In the genomic region with DNA sequence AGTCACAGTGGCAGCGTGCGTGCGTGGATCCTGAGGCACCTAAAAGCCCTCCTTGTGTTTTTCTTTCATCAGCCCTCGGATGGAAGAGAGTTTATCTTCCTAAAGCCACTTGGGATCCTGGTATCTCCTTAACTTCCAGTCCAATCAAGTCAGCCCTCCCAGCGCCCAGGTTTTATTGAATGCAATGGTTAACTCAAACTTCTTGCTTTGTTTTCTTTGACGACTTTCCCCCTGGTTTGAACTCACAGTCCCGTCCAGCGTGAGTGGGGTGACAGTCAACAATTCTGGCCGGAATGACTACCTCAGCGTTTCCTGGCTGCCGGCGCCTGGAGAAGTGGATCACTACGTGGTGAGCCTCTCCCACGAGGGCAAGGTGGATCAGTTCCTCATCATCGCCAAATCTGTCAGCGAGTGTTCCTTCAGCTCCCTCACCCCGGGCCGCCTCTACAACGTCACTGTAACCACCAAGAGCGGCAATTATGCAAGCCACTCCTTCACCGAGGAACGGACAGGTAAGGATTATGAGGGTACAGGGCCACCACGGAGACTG, we compare ENCODE assay signal across 8 mouse cellular contexts. TPM values are rescaled to one million over a fixed set of nuclear protein-coding genes. Genes with fewer than 3 reads are reported as not detected.
DNase-seq lines count a peak whose midpoint lies in the region; ATAC-seq and TF ChIP-seq lines count a peak whose summit lies in the region.

No protein-coding gene starts in this region.

- no peak for TF ChIP-seq CTCF in thymus, adult 2 months (IDR thresholded peaks at IDR 0.05; ENCODE audit: borderline replicate concordance, control insufficient read depth, extremely low read depth, insufficient read depth, low read length, poor library complexity)

- peak overlapping the region; percentile 78 for H3K4me2 ChIP-seq in heart, embryonic 14.5 days (ENCODE audit: low read length)
- H3K4me2 ChIP-seq in hindbrain, embryonic 15.5 days, result peak overlapping the region; percentile 45
- peak overlapping the region; percentile 44 for H3K4me2 ChIP-seq in midbrain, embryonic 16.5 days (ENCODE audit: low read length)

- peaks cover 14% of the 10 kb centered on the region for H3K36me3 ChIP-seq in heart, embryonic 14.5 days (ENCODE audit: control insufficient read depth, insufficient read depth, low read length)
- H3K36me3 ChIP-seq in hindbrain, embryonic 15.5 days, result no peaks in the 10 kb centered on the region
- no peaks in the 10 kb centered on the region for H3K36me3 ChIP-seq in midbrain, embryonic 16.5 days (ENCODE audit: control insufficient read depth, insufficient read depth, low read length)
- no peaks in the 10 kb centered on the region for H3K36me3 ChIP-seq in thymus, adult 2 months (ENCODE audit: control insufficient read depth, insufficient read depth, low read length)

- ATAC-seq in heart, embryonic 14.5 days (ENCODE audit: insufficient number of reproducible peaks, insufficient read depth, low FRiP score, low read depth), result no peak
- no peak for ATAC-seq in hindbrain, embryonic 15.5 days (ENCODE audit: low FRiP score, low read depth)
- no peak; the same call in 1 of the 2 replicates for ATAC-seq in midbrain, embryonic 16.5 days

- H3K9me3 ChIP-seq in heart, embryonic 14.5 days (ENCODE audit: control insufficient read depth, low read length), result no peaks in the 10 kb centered on the region
- no peaks in the 10 kb centered on the region for H3K9me3 ChIP-seq in hindbrain, embryonic 15.5 days
- no peaks in the 10 kb centered on the region for H3K9me3 ChIP-seq in midbrain, embryonic 16.5 days (replicated peaks; ENCODE audit: control insufficient read depth, low read length, poor library complexity, severe bottlenecking)

- no peaks in the 10 kb centered on the region for H3K27me3 ChIP-seq in heart, embryonic 14.5 days (ENCODE audit: control insufficient read depth, insufficient read depth, low read length)
- no peaks in the 10 kb centered on the region for H3K27me3 ChIP-seq in hindbrain, embryonic 15.5 days
- no peaks in the 10 kb centered on the region for H3K27me3 ChIP-seq in midbrain, embryonic 16.5 days (ENCODE audit: control insufficient read depth, insufficient read depth, low read depth, low read length)
- no peaks in the 10 kb centered on the region; the same call in 1 of the 2 replicates for H3K27me3 ChIP-seq in thymus, adult 2 months (ENCODE audit: control insufficient read depth, insufficient read depth, low read length)

- H3K4me3 ChIP-seq in heart, embryonic 14.5 days (ENCODE audit: control insufficient read depth in 1 of 2, insufficient read depth in 1 of 2, low read depth in 1 of 2, low read length in 2 of 2), result peak overlapping the region; percentile 20 to 32
- peak overlapping the region; percentile 14; the same call in 1 of the 2 replicates for H3K4me3 ChIP-seq in hindbrain, embryonic 15.5 days
- peak overlapping the region; percentile 2; the same call in 1 of the 2 replicates for H3K4me3 ChIP-seq in midbrain, embryonic 16.5 days (ENCODE audit: low read depth, low read length)
- no peak overlapping the region for H3K4me3 ChIP-seq in thymus, adult 2 months (ENCODE audit: control insufficient read depth, insufficient read depth, low read length)

- H3K9ac ChIP-seq in heart, embryonic 14.5 days (ENCODE audit: low read length), result peak overlapping the region; percentile 48
- no peak overlapping the region for H3K9ac ChIP-seq in hindbrain, embryonic 15.5 days
- no peak overlapping the region for H3K9ac ChIP-seq in midbrain, embryonic 16.5 days (ENCODE audit: low read depth, low read length)

- H3K4me1 ChIP-seq in heart, embryonic 14.5 days (ENCODE audit: control insufficient read depth in 2 of 2, insufficient read depth in 2 of 2, low read length in 2 of 2), result peaks cover 0 to 3% of the 10 kb centered on the region in 2 experiments; a peak in 1 of 4 replicates
- H3K4me1 ChIP-seq in hindbrain, embryonic 15.5 days (replicated peaks), result peaks cover 11% of the 10 kb centered on the region
- H3K4me1 ChIP-seq in midbrain, embryonic 16.5 days (ENCODE audit: control insufficient read depth, insufficient read depth, low read length), result peaks cover 7% of the 10 kb centered on the region; the same call in 1 of the 2 replicates
- no peaks in the 10 kb centered on the region for H3K4me1 ChIP-seq in thymus, adult 2 months (replicated peaks; ENCODE audit: control insufficient read depth, insufficient read depth, low read length)

- 17% methylated on average over 23 of the region's 23 CpGs for WGBS in heart, embryonic 14.5 days
- 23% methylated on average over 23 of the region's 23 CpGs for WGBS in hindbrain, embryonic 15.5 days
- WGBS in midbrain, embryonic 16.5 days, result 16% methylated on average over 23 of the region's 23 CpGs
- 81% methylated on average over 23 of the region's 23 CpGs for WGBS in thymus, adult 2 months

- H3K27ac ChIP-seq in heart, embryonic 14.5 days (replicated peaks in 1 of 2; ENCODE audit: control insufficient read depth in 1 of 2, insufficient read depth in 1 of 2, low read depth in 2 of 2, low read length in 2 of 2), result no peak overlapping the region
- H3K27ac ChIP-seq in hindbrain, embryonic 15.5 days (replicated peaks), result no peak overlapping the region
- no peak overlapping the region for H3K27ac ChIP-seq in midbrain, embryonic 16.5 days (ENCODE audit: low read length)
- no peak overlapping the region for H3K27ac ChIP-seq in thymus, adult 2 months (ENCODE audit: control insufficient read depth, insufficient read depth, low read length)

- no peak for TF ChIP-seq POLR2A in thymus, adult 2 months (IDR thresholded peaks at IDR 0.05; ENCODE audit: control insufficient read depth, extremely low read depth, insufficient read depth, low read length, poor library complexity)

- intact Hi-C loops in heart, postnatal 25 days (cut with DNase I), result loop anchor here (1.0 to 2.0 kb wide), 2 partner anchors 517 to 562 kb away; no protein-coding TSS in a partner anchor

- no peak for DNase-seq in heart, postnatal 25 days (ENCODE audit: low spot score)
- peak; percentile 25 for DNase-seq in cerebellum, adult 8-10 months
- DNase-seq in ovary, postnatal 10 days (ENCODE audit: low spot score), result no peak
- DNase-seq in thymus, adult 2 months, result no peak
- no peak for DNase-seq in ovary, adult 18-20 months (ENCODE audit: low spot score)

RNA-seq across cellular contexts. Expression of gene Ptprb, which starts 55.7 kb away (rescaled TPM):
- 8.3 and 9.7 TPM in 2 replicates for polyA plus RNA-seq in heart, embryonic 14.5 days (2014; fragmentation: Nextera tagmentation; extraction: Ambion mirVana)
- 10 to 100 TPM; 64.6 to 77.4 TPM for total RNA-seq in heart, postnatal 25 days (2021)
- polyA plus RNA-seq in hindbrain, embryonic 15.5 days (2015; fragmentation: Nextera tagmentation; extraction: Ambion mirVana), result 3.7 and 3.9 TPM in 2 replicates
- polyA plus RNA-seq in midbrain, embryonic 16.5 days (2015; fragmentation: Nextera tagmentation; extraction: Ambion mirVana), result 3.4 and 3.5 TPM in 2 replicates
- 1.6 and 1.8 TPM in 2 replicates for polyA plus RNA-seq in thymus, adult 2 months (2012; rRNA removed)
